Mouse (Mus musculus): Measurements from ENCODE around the gene Tmem8b. TPM values are rescaled to one million over a fixed set of nuclear protein-coding genes. Genes with fewer than 3 reads are reported as not detected.
A peak's percentile ranks its signal among the peaks of the same experiment; 100 is the strongest.

Tmem8b gene
- polyA plus RNA-seq (2012; rRNA removed): 13.1 and 17.3 TPM in 2 replicates

GRCm38 (mm10) chr4:43668782-43669427 lies at the start of gene Tmem8b, which contains the start of gene Fam221b:
Gene Tmem8b (plus strand): TSS chr4:43668971.
Gene Fam221b (minus strand): TSS chr4:43669145.
- Histone ChIP-seq H3K4me1 (ENCODE audit: control insufficient read depth, insufficient read depth, low read length) (peaks cover 4% of the 10 kb centered on the region), H3K4me3 (replicated peaks; ENCODE audit: extremely low read depth, low read depth, low read length) (peak within 1 kb of the TSS; percentile 57)
- TF ChIP-seq POLR2A (IDR thresholded peaks at IDR 0.05; ENCODE audit: borderline replicate concordance, extremely low read depth, low read depth, low read length) (peak; percentile 57; the same call in 1 of the 2 replicates), CTCF (IDR thresholded peaks at IDR 0.05; ENCODE audit: insufficient read depth, low read length) (no peak)
- 1% methylated on average over 33 of the region's 41 CpGs for WGBS
- peak; percentile 93 for DNase-seq

GRCm38 (mm10) chr4:43620146-43620778 lies 48.5 kb upstream of the Tmem8b start:
- DNase-seq: no peak
- WGBS: 49% methylated on average over 4 of the region's 4 CpGs
- Histone ChIP-seq H3K4me3 (replicated peaks; ENCODE audit: extremely low read depth, low read depth, low read length) (no peak overlapping the region), H3K4me1 (ENCODE audit: control insufficient read depth, insufficient read depth, low read length) (no peaks in the 10 kb centered on the region)
- TF ChIP-seq POLR2A (IDR thresholded peaks at IDR 0.05; ENCODE audit: borderline replicate concordance, extremely low read depth, low read depth, low read length): no peak
- TF ChIP-seq CTCF (IDR thresholded peaks at IDR 0.05; ENCODE audit: insufficient read depth, low read length): no peak

DNA sequence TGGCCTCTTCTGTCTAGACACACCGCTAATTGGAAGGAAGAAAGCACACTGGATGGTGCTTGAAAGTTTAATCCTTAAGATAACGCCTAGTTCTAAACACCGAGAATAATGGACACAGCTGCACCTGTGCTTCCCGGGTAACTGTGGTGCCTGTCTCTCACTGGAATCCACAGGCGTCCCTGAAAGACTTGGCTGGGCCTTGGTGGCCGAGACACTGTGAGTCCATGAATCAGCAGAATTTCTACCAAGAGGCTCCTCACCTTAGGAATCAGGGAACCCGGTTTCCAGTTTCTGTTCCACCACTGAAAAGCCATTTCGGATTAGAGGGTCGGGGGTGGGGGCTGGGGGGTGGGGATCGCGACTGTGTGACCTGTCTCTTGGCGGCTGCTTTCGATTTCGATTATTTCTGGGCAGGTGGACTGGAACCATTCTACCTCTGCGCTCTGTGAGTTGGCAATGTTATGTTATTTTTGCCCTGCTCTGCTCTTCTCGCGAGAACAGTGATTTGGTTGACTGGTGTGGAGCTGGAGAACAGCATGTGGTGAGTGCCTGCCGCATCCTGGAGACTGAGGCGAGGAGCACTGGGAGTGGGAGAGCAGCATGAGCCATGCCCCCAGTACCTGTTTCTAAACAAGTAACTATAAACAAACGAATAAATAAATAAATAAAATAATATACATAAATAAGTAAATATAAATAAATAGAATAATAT lies 39.5 kb upstream of the Tmem8b start:
- Histone ChIP-seq H3K4me1 (ENCODE audit: control insufficient read depth, insufficient read depth, low read length) (peaks cover 4% of the 10 kb centered on the region; the same call in 1 of the 2 replicates), H3K4me3 (replicated peaks; ENCODE audit: extremely low read depth, low read depth, low read length) (no peak overlapping the region)
- no peak for TF ChIP-seq CTCF (IDR thresholded peaks at IDR 0.05; ENCODE audit: insufficient read depth, low read length)
- TF ChIP-seq POLR2A (IDR thresholded peaks at IDR 0.05; ENCODE audit: borderline replicate concordance, extremely low read depth, low read depth, low read length): no peak
- WGBS: 41% methylated on average over 20 of the region's 20 CpGs
- DNase-seq: no peak

- DNase-seq: peak; percentile 67
- H3K4me1 ChIP-seq (ENCODE audit: control insufficient read depth, insufficient read depth, low read length): peaks cover 4% of the 10 kb centered on the region; the same call in 1 of the 2 replicates
- H3K4me3 ChIP-seq (replicated peaks; ENCODE audit: extremely low read depth, low read depth, low read length): no peak overlapping the region
- TF ChIP-seq CTCF (IDR thresholded peaks at IDR 0.05; ENCODE audit: insufficient read depth, low read length) (peak; percentile 69), POLR2A (IDR thresholded peaks at IDR 0.05; ENCODE audit: borderline replicate concordance, extremely low read depth, low read depth, low read length) (no peak)
- WGBS: 7% methylated on average over 5 of the region's 5 CpGs
These were observed 38.7 kb upstream of the Tmem8b start for GRCm38 (mm10) chr4:43630030-43630581.

DNA sequence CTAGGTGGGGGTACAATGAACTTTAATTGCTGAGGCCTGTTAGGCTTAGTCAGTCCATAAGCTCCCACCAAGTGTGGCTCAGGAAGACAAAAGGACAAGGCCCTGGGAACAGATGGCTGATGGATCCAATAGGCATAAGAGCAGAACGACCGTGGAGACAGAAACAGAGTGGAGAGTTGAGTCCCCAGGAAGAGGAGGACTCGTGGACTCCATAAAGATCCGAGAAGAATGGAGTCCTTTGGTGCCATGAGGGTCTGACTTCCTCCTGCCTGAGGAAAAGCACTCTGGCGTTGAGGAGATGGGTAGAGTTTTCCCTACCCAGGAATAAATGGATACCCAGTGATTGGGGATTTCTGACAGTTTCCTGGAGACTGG lies 38.1 kb upstream of the Tmem8b start:
- Histone ChIP-seq H3K4me1 (ENCODE audit: control insufficient read depth, insufficient read depth, low read length) (peaks cover 4% of the 10 kb centered on the region; the same call in 1 of the 2 replicates), H3K4me3 (replicated peaks; ENCODE audit: extremely low read depth, low read depth, low read length) (no peak overlapping the region)
- TF ChIP-seq CTCF (IDR thresholded peaks at IDR 0.05; ENCODE audit: insufficient read depth, low read length) (no peak), POLR2A (IDR thresholded peaks at IDR 0.05; ENCODE audit: borderline replicate concordance, extremely low read depth, low read depth, low read length) (no peak)
- no peak for DNase-seq
- WGBS: 37% methylated on average over 5 of the region's 5 CpGs

GRCm38 (mm10) chr4:43631046-43631955 lies 37.5 kb upstream of the Tmem8b start, which contains the start of gene Npr2:
Gene Npr2 (plus strand): TSS chr4:43631935.
- WGBS: 2% methylated on average over 58 of the region's 70 CpGs
- H3K4me1 ChIP-seq (ENCODE audit: control insufficient read depth, insufficient read depth, low read length): peaks cover 4% of the 10 kb centered on the region; the same call in 1 of the 2 replicates
- peak within 1 kb of the TSS; percentile 62 for H3K4me3 ChIP-seq (replicated peaks; ENCODE audit: extremely low read depth, low read depth, low read length)
- TF ChIP-seq POLR2A (IDR thresholded peaks at IDR 0.05; ENCODE audit: borderline replicate concordance, extremely low read depth, low read depth, low read length) (no peak; the same call in 1 of the 2 replicates), CTCF (IDR thresholded peaks at IDR 0.05; ENCODE audit: insufficient read depth, low read length) (no peak)
- peak; percentile 63 for DNase-seq

GRCm38 (mm10) chr4:43631956-43632920 lies 36.5 kb upstream of the Tmem8b start:
- TF ChIP-seq CTCF (IDR thresholded peaks at IDR 0.05; ENCODE audit: insufficient read depth, low read length): no peak
- no peak for TF ChIP-seq POLR2A (IDR thresholded peaks at IDR 0.05; ENCODE audit: borderline replicate concordance, extremely low read depth, low read depth, low read length)
- Histone ChIP-seq H3K4me3 (replicated peaks; ENCODE audit: extremely low read depth, low read depth, low read length) (peak overlapping the region; percentile 62), H3K4me1 (ENCODE audit: control insufficient read depth, insufficient read depth, low read length) (peaks cover 4% of the 10 kb centered on the region; the same call in 1 of the 2 replicates)
- DNase-seq: no peak
- WGBS: 65% methylated on average over 42 of the region's 42 CpGs
